Mouse (Mus musculus): Measurements from ENCODE around the gene Dars2.

Gene Dars2

DNA sequence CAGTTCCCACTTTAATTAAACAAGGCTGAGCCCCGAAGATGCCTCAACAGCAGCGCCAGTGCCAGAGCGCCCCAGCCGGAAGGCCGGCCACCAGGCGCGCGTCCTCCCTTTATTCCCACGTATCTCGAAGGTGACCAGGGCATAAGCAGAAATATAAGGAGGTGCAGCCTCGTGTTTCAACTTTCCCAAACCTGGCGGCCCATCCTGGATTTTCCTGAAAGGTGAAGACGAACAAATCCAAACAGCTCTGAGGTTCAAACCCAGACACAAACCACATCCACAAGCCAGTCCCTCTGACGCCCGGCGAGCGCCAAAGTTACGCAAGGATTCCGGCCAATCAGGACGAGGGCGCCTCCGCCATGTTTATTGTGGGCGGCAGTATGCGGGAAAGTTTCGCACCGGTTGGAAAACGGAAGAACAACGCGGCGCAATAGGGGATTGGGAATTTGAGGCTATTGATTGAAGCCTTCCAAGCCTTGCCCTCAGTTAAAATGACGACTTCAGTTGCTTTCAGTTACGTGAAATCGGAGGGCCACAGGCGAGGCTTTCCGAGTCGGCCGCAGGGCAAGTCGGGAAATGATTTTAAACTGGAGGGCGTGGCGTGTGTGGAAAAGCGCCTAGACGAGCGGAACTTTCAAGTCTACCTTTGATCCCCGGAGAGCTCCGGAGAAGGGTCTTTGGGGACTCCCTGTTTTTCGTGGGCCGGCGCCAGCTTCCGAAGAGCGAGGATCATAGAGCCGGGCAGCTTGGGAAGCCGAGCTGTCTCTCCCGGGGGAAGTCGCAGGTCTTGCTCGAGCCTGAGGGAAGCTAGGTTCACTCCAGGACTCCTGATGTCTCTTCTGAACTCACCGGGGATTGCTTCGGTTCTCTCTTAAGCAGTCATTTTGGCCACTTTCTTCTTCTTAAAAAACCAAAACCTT lies at the start of gene Dars2, which contains the start of gene Cenpl:
Dars2 (minus strand) TSS at position 307 of the 920 bp plus-strand sequence.
Cenpl (plus strand) TSS at position 362 of the 920 bp plus-strand sequence.
- under 1% methylated on average over 57 of the region's 57 CpGs for WGBS

DNA sequence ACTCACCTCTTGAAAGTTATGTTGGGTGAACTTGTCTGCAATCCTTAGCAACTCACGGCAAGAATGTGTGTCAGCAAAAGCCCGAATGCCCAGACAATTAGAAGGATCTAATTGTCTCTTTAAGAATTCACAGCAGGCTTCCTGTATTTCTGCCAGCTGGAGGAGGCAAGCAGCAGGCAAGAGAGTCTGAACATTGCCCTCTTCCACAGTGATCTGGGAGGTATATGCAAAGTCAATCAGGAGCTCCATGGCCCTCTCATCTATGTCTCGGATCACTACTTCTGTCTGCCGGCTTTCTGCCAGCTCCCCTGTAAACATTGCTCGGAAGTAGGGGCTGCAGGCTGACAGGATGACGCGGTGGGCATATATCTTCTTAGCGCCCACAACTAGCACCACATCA lies 38.8 kb upstream of the Dars2 start:
- WGBS: 77% methylated on average over 8 of the region's 8 CpGs

DNA sequence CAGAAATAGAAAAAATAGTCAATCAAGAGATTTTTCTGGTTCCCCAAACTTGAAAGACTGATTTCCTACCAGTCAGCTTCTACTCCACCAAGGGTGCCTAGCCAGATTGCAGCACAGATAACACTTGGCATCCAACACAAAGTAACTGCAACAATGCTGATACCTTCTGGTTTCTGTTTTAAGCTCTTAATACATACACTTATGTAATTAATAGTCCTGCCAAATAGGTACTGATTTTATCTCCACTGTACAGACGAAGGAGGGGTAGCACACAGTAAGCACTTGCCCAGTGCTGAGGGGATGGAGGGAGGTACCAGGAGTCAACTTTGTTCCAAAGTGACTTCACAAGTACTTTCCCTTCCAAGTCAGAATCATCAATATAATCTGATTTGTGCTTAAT lies 33.4 kb upstream of the Dars2 start:
- WGBS: 83% methylated on average over 1 of the region's 1 CpGs

DNA sequence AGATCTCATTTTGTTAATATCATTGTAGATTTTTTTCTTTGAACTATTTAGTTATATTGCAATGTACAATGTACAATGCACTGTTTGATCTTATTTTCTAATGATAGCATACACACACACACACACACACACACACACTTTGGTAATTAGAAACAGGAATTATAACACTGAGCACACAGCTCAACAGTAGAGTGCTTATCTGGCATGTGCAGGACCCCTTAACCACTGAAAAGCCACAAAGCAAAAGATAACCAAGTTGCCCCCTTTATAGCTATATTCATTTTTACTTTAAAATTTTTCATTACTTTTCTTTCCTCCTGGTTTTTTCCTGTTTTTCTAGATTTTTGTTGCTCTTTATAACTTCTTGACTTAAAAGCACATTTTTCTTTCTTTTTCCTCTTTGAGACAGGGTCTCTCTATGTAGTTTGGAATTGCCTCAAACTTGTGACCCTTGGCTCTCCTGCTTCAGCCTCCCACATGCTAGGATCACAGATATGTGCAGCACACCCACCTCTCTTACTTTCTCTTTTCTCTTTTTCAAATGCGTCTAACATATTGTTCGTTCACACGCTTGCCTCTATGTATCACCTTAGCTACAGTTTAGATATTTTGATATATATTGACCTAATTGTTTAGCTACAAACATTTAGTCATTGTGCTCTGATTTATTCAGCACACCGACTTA lies 29.4 kb upstream of the Dars2 start:
- WGBS: 90% methylated on average over 4 of the region's 4 CpGs

DNA sequence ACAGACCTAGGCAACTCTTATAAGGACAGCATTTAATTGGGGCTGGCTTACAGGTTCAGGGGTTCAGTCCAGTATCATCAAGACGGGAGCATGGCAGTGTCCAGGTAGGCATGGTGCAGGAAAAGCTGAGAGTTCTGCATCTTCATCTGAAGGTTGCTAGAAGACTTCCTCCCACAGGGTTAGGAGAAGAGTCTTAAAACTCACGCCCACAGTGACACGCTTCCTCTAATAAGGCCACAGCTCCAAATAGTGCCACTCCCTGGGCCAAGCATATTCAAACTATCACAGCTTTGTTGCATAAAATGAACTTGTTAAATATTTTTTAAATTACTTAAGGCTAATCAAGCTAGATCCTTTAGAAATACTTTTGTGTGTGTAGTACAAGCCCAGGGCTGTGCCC lies 6.8 kb upstream of the Dars2 start:
- 94% methylated on average over 3 of the region's 3 CpGs for WGBS

DNA sequence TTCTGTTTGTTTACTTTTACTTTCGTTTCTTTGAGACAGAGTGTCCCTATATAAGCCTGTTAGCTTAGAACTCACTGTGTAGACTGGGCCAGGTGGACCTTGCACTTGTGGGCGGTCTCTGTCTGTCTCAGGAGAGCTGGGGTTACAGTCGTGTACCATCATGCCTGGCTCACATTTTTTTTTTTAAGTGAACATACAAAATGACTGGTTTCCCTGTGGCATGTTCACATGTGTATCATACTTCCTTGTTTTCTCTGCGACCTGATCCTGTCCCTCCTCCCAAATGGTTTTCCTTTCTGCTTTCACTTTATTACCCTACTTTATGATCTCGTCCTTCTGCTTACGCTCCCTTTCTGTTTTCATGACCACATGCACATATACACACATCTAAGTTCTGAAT lies 5.8 kb upstream of the Dars2 start:
- WGBS: 88% methylated on average over 6 of the region's 6 CpGs

DNA sequence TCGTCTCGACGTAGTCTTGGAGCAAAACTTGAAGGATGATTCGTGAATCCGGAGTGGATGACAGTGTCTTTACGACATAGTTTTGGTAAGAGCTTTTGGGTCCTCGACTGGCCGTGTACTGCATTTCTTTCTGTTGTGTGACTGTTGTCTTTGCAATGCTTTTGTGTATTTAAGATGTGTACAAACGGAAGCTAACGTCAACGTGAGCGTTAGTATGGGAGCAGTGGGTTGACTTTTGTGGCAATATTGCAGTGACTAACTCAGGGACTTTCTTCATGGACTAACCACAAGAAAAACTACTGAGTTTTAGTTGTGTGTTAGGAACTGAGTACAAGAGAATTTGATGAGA lies 788 bp upstream of the Dars2 start:
- whole genome bisulfite sequencing: under 1% methylated on average over 12 of the region's 12 CpGs

DNA sequence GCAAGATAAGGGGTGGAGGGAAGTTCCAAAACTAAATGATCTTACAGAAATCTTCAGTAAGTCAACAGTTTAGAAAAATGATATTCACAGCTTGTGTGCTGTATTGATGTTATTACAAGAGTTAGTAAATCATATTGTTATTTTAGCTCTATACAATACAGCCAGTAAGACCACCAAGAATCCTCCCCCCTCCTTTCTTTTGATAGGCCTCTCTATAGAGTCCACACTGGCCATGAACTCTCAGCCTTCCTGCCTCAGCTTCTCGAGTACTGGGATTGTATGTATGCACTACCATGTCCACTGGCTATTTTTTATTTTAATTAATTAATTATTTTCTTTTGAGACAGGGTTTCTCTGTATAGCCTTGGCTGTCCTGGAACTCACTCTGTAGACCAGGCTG lies 7.1 kb downstream of the Dars2 start:
- 87% methylated on average over 1 of the region's 1 CpGs for WGBS

DNA sequence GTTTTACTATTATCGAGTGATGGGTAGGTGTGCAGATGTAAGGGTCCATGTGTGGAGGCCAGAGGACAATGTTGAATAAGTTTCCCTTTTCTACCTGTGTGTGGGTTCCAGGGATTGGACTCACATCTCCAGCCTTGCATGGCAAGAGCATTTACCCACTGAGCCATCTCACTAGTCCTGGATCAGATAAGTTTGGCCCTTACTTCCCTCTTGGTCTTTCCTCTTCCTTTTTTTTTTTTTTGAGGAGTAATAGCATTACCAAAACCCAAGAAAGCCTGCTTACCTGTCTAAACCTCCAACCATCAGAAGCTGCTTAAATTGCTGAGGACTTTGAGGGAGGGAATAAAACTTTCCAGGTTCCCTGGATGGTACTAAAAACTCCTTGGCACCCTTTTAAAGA lies 13.3 kb downstream of the Dars2 start:
- WGBS: 100% methylated on average over 1 of the region's 1 CpGs

DNA sequence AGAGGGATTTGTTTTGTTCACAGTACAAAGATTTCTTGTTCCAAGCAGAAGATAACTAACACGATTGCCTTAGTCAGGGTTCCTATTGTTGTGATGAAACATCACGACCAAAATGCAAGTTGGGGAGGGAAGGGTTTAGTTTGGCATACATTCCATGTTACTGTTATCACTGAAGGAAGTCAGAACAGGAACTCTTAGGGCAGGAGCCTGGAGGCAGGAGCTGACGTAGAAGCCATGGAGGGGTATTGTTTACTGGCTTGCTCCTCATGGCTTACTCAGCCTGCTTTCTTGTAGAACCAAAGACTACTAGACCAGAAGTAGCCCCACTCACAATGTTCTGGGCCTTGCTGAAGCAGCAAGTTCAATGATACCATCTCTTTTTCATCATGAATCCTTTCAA lies 23.5 kb downstream of the Dars2 start:
- 79% methylated on average over 3 of the region's 3 CpGs for WGBS

DNA sequence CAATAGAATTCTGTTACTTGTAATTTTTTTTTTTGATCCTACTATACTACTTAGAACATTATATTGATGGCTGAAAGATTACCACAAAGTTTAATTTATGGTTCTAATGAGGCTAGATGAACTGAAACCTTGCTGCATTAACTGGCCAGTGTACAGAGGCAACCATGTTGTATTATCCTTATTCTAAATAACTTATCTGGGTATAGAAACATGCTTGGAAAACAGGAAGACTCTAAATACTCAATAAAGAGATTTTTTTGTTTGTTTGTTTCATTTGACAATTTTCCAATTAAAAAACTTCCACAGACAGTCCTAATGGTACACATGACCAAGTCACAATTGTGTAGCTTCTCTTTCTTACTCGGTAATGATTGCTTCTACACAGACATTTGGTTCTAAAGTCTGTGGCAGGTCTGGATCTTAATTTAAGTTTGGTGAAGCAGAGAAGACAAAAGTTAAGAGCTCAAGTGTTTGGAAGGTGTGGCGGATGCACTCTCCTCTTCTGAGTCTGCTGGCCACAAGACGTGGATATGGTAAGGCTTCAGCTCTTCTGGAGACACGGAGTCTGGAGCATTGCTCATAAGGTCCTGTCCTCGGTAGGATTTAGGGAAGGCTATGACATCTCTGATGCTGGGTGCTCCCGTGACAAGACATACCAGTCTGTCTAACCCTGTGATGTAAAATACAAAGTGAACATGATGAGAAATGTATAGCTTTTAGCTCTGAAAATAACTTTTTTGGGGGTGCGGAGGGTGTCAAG lies 29.0 kb downstream of the Dars2 start:
- 92% methylated on average over 7 of the region's 7 CpGs for WGBS

DNA sequence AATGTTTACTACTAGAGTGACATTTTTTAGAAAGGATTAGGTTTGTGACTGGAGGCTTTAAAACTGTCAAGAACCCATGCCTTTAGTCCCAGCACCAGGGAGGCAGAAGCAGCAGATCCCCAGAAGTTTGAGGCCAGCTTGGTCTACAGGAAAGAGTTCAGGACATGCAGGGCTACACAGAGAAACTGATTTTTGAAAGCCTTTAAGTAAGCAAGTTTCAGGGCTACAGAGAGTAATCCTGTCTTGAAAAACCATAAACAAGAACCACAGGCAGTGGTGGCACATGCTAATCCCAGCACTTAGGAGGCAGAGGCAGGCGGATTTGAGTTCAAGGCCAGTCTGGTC lies 30.1 kb downstream of the Dars2 start:
- WGBS: 50% methylated on average over 1 of the region's 1 CpGs

DNA sequence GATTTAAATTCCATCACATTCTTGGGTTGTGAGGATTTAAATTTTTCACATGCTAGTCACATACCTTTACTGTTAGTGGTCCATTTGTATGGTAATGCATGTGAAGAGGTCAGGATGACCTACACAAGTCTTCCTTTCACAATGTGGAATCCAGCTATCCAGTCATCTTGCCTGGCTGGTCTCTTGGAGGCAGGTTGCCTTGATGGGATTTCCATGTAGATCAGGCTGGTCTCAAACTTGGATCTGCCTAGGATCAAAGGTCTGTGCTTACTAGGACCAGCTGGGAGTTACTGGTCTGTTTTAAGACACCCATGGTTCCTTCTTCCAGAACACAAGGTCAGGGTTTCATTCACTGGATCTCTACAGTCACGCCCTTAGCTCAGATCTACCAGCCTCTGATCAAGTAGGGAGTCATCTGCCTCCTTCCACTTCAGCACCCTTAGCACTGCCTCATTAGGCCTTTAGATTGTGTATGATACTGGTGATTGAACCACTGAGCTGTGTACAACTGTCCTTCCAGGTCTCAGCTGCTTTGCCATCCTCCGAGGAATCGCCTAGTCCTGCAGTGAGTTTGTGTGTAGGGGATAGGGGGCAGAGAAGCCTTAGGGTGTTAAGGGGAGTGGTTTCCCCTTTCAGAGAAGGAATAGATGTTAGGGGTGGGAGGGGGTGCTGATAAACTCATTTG lies 30.6 kb downstream of the Dars2 start:
- 42% methylated on average over 3 of the region's 3 CpGs for WGBS

DNA sequence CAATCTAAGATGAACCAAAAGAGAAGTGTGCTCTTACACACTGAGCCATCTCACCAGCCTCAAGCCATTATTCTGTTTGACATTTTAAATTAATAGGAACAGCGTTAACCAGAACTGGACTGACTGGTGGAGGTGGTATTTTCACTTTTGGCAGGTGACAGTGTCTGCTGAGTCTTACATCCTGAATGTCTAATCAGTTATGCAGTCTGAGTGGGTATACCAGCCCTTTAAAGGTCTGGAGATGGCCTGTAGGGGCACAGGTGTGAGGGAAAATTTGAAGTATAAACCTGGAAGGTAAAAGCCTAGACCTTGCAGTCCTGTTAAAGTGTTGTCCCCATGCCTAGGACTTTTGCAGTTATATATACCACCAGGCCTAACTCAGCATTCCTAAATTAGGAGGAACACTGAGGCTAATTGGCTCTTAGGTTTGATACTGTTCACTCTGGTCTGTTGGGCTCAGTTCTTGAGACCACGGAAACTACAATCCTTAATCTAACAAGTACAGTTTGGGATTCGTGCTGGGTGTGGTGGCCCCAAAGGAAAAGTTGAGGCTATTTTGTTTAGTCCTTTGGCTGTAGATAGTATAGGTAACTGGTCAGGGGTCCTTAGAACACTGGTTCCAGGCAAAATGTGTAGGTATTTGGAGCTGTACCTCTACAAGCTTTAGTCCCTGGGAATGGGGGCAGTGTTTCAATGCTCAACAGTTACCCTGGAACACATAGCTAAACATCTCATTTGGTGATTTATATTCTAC lies 31.3 kb downstream of the Dars2 start:
- 29% methylated on average over 3 of the region's 3 CpGs for WGBS

DNA sequence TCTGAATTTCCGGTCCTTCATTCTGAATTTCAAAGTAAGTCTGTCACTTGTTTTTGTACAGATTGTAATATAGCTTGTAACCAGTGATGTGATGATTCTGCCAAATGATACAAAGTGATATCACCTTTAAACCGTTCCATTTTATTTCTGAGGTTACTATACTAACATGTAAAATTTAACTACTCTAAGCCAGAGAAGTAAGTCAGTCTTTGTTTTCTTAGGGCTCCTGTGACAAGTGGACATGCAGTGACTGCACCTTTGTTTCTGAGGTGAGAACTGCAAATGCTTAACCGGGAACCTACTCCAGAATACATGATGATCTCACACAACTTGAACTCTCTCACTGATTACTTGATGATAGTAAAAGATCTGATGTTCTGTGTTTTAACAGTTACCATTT lies 32.5 kb downstream of the Dars2 start:
- 25% methylated on average over 3 of the region's 3 CpGs for WGBS

DNA sequence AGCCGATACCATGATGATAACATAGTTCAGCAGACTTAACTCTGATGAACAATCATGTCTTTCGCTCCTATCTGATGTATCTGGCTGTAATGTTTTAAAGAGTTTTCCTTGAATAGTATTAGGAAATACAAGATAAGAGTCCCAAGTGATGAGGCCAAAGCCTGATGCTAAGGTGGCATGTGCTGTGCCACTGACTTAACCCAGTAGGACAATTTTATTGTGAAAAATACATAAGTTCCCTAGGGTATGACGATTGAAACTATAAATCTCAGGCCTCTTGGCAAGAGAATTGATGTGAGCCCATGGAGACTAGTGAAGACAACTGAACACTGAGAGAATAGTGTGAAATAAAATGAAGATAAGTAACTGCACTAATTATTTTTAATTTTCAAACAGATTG lies 32.9 kb downstream of the Dars2 start:
- 26% methylated on average over 3 of the region's 3 CpGs for WGBS

DNA sequence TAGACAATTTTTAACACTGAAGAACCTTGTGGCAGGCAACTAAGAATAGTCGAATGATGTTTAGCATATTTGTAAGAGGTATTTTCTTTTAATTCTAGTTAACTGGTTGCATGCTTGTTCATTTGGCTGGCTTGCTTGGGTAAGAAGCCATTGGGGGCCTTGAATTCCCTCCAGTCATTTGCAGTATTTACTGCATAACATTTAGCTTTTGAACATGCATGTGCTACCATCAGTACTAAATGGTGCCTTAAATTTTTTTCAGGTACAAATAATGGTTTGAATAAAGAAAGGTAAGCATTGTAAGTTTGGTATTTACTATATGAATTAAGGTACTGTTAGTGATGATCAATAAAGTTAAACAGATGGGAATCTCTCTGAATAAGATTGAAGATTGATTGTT lies 33.4 kb downstream of the Dars2 start:
- WGBS: 2% methylated on average over 1 of the region's 1 CpGs

DNA sequence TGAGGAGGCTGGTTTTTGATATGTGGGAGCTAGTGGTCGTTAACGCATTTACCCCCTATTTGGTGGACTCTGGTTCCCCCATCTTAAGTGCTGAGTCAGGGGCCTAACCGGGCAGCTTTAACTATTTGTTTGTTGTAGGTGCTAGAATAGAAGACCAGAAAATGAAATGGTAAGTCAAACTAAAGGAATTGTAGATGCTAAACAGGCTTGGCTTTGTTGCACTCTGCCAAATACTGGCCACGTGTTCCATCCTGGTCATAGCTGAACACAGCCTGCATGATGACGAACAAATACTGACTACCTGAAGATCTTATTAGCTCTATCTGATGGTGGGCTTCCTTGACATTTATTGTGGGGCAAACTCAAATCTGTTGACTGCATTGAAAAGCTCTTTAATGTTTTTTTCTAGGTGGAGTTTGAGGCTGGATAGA lies 34.0 kb downstream of the Dars2 start:
- under 1% methylated on average over 5 of the region's 5 CpGs for WGBS

DNA sequence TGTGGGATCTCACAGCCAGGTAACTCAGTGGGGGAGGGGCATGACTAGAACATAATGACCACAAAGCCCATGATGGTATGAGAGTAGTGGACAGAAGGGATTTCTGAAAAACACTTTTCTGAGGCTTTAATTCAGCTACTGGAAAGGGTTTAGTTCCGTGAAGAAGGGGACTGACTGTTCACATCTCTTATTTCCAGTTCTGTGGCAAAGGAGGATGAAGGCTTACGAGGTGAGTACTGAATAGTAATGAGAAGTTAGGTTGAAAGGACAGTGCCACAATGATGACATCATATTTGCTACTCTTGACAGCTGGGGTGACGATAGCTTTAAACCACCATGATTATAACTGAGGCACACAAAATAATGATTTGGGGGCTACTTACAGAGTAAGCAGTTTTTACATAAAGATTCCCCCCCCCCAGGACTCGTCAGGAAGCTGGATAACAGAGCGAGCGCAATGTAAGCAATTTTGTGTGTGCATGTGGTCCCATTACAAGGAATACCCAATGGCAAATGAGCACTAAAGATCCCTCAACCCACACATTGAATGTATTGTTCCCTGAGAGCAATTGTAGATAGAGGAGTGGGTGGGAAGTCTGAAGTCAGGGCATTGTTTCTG lies 34.6 kb downstream of the Dars2 start:
- 4% methylated on average over 6 of the region's 6 CpGs for WGBS

DNA sequence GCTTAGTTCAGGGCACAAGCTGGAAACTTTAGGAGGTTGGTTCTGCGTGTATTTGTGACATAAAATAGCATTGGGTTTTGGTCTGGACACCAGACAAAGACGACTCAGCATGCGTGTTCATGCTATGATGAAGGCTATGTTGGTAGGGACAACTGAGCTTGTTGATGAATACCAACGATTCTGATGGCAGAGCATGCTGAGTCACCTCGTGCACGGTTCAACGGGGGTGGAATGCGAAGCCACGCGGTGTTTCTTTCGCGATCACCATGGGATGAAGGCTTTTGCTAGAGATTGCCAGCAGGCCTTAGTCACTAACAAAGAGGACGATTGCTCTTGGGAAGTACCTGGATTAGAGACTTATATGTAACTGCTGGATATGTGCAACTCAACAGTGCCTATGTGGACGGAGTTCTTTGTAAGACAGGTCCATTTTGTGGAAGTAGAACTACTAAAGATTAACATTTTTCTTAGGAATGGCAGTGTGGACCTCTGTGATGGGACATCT lies 35.1 kb downstream of the Dars2 start:
- WGBS: under 1% methylated on average over 14 of the region's 14 CpGs
